Mouse (Mus musculus) lung, postnatal 0 days (tissue): Measurements from ENCODE around the gene Glis2. TPM values are rescaled to one million over a fixed set of nuclear protein-coding genes. Genes with fewer than 3 reads are reported as not detected.

Experiments used
- ATAC-seq: fragments of 200-750 bp; cut with Nextera tagmentation; 2 replicates; pipeline ENCODE4 v1.8.0; 2017; ENCODE audit warnings: moderate library complexity
- DNase-seq: peaks from one replicate; pipeline ENCODE4 v3.0.0-alpha.2; 2016; ENCODE audit warnings: low spot score
- H3K27ac ChIP-seq: fragments of 300-500 bp; sonication (generic); 2 replicates; pipeline ENCODE4 v1.5.1; 2014; ENCODE audit warnings: antibody characterized with exemption, mild to moderate bottlenecking, low read length, mixed read lengths
- H3K27me3 ChIP-seq: fragments of 300-500 bp; sonication (generic); replicated peaks from 2 replicates; pipeline ENCODE4 v1.6.1; 2014; ENCODE audit warnings: low read length, mixed read lengths; ENCODE audit not compliant: insufficient read depth
- H3K36me3 ChIP-seq: fragments of 300-500 bp; sonication (generic); 2 replicates; pipeline ENCODE4 v1.6.1; 2014; ENCODE audit warnings: low read length, mixed read lengths; ENCODE audit not compliant: insufficient read depth
- H3K4me1 ChIP-seq: fragments of 300-500 bp; sonication (generic); 2 replicates; pipeline ENCODE4 v1.6.1; 2014; ENCODE audit warnings: antibody characterized with exemption, low read depth, low read length, mixed read lengths; ENCODE audit not compliant: insufficient read depth
- H3K4me2 ChIP-seq: fragments of 300-500 bp; sonication (generic); replicated peaks from 2 replicates; pipeline ENCODE4 v1.6.1; 2014; ENCODE audit warnings: low read depth, mild to moderate bottlenecking, low read length, moderate library complexity, mixed read lengths
- H3K4me3 ChIP-seq: fragments of 300-500 bp; sonication (generic); 2 replicates; pipeline ENCODE4 v1.5.1; 2014; ENCODE audit warnings: low read depth, low read length
- H3K9ac ChIP-seq: fragments of 300-500 bp; sonication (generic); replicated peaks from 2 replicates; pipeline ENCODE4 v1.6.1; 2014; ENCODE audit warnings: low read depth, mild to moderate bottlenecking
- H3K9me3 ChIP-seq: fragments of 300-500 bp; sonication (generic); 2 replicates; pipeline ENCODE4 v1.6.1; 2016; ENCODE audit warnings: low read length, mixed read lengths
- CTCF ChIP-seq: IDR thresholded peaks from 2 replicates; pipeline ENCODE4 v1.5.1; 2016; ENCODE audit warnings: antibody characterized with exemption, mild to moderate bottlenecking
- EP300 ChIP-seq: IDR thresholded peaks from 2 replicates; pipeline ENCODE4 v1.6.1; 2016; ENCODE audit warnings: antibody characterized with exemption, mild to moderate bottlenecking, control low read depth
- WGBS: fragments of 180-500 bp; shearing (Covaris S2); extraction: QIAGEN DNeasy Blood & Tissue Kit; methylation state at CpG from one replicate; pipeline ENCODE4 v1.1.7; 2014; 5-methylcytosine and 5-hydroxymethylcytosine counted together
- polyA plus RNA-seq: library from polyadenylated mRNA; unstranded; fragments of >200 nt; fragmentation: Nextera tagmentation; extraction: Ambion mirVana; gene quantifications from 2 replicates; pipeline ENCODE4 v1.2.1, GENCODE M21; 2015

Glis2 gene
- 20.7 and 26.5 TPM in 2 replicates for polyA plus RNA-seq

DNA sequence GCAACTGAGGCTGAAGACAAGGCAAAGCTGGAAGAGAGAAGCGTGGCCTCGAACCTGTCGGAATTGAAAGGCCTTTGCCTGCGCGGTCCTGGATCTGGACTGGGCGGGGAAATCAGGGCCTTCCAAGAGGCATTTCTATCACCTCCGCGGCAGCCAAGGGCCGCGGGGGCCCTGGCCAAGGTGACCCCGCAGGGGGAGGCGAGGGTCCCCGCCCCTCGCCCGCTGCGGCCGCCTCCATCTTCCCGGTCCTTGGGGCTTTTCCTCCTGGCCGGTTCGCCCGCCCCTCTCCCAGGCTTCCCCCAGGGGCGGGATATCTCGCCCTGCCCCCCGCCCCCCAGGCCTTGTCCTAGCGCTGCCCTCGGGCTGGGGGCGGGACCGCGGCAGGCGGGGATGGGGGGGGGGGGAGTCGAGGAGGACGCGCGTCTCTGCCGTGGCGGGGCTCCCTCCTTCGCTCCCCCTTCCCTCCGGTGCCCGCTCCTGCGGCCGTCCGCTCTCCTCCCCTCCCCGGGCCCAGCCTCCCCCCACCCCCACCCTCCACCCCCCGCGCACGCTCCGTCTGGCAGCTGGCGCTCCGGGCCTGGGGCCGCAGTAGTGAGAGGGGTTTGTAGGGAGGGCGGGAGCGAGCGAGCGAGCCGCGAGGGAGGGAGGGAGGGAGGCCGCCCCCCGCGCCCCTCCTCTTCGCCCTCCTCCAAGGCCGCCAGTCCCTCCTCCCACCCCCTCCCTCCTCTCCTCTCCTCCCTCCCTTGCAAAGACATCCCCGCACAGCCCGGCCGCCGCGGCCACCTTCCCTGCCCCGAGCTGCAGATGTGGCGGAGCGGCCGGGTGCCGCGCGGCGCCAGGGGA is at the start of gene Glis2:
Gene Glis2, plus strand, starts transcription at position 743 of the 843 bp plus-strand sequence.
- no peaks in the 10 kb centered on the region for H3K27me3 ChIP-seq
- TF ChIP-seq EP300 = no peak
- peak within 1 kb of the TSS; percentile 78 for H3K4me2 ChIP-seq
- peak within 1 kb of the TSS; percentile 79 for H3K4me3 ChIP-seq
- DNase-seq (peak; percentile 92), ATAC-seq (peak; percentile 83)
- WGBS = 0% methylated on average over 21 of the region's 74 CpGs
- H3K4me1 ChIP-seq = peaks cover 35% of the 10 kb centered on the region
- no peaks in the 10 kb centered on the region for H3K36me3 ChIP-seq
- H3K9ac ChIP-seq = peak within 1 kb of the TSS; percentile 65
- peak within 1 kb of the TSS; percentile 88 for H3K27ac ChIP-seq
- no peaks in the 10 kb centered on the region for H3K9me3 ChIP-seq

DNA sequence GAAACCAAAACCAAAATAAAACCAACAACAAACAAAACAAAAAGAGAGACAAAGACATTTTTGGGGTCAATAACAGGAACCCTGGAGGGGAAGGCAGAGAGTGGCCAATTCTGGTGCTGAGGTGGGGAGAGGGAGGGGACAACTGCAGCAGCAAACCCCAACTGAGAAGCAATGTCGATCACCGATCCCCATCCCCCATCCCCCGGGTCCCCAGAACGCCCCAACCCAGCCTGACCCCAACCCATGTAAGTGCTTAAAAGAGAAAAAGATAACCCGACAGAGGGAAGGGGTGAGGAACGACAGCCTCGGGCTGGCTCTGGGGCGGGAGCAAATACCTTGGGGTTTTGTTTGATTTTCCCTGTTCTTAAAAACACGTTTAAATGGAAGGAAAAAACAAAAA is 49.7 kb upstream of the Glis2 start:
- H3K27ac ChIP-seq = no peak overlapping the region
- H3K9me3 ChIP-seq = no peaks in the 10 kb centered on the region
- DNase-seq (no peak), ATAC-seq (no peak)
- no peak overlapping the region for H3K4me3 ChIP-seq
- H3K4me1 ChIP-seq = no peaks in the 10 kb centered on the region
- no peaks in the 10 kb centered on the region for H3K27me3 ChIP-seq
- TF ChIP-seq CTCF (no peak), EP300 (no peak)
- 70% methylated on average over 9 of the region's 9 CpGs for WGBS
- H3K4me2 ChIP-seq = no peak overlapping the region
- peaks cover 10% of the 10 kb centered on the region; the same call in 1 of the 2 replicates for H3K36me3 ChIP-seq
- no peak overlapping the region for H3K9ac ChIP-seq

DNA sequence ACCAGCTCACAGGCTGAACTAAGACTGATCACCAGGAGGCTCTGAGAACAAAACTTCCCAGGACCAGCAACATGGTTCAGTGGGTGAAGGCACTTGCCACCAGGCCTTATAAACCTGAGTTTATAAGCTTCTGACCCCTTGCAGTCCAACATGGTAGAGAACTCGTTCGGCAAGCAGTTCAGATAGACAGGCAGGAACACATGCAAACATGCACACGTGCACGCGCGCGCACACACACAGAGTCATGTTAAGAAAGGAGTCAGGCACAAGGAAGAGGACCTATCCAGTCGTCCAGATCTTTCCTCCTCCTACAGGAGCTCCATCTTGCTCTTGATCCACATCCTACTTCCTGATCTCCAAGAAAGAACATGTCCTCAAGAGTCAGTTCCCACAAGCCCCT is 47.7 kb upstream of the Glis2 start:
- DNase-seq (no peak), ATAC-seq (no peak)
- no peaks in the 10 kb centered on the region for H3K4me1 ChIP-seq
- no peak overlapping the region for H3K27ac ChIP-seq
- no peaks in the 10 kb centered on the region for H3K27me3 ChIP-seq
- 88% methylated on average over 8 of the region's 8 CpGs for WGBS
- H3K4me2 ChIP-seq = no peak overlapping the region
- no peak overlapping the region for H3K4me3 ChIP-seq
- H3K9me3 ChIP-seq = no peaks in the 10 kb centered on the region
- H3K36me3 ChIP-seq = peaks cover 10% of the 10 kb centered on the region; the same call in 1 of the 2 replicates
- no peak overlapping the region for H3K9ac ChIP-seq
- no peak for TF ChIP-seq EP300
- TF ChIP-seq CTCF = no peak

DNA sequence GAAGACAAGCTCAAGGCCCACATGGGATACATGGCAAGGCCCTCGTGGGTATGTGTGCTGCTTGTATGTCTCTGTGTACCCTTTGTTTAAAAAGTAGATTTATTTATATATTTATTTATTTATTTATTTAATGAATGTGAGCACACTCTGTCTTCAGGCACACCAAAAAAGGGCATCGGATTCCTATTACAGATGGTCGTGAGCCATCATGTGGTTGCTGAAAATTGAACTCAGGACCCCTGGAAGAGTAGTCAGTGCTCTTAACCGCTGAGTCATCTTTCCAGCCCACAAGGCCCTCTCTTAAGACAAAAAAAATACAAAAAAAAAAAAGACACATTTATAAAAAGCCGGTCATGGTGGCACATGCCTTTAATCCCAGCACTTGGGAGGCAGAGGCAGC is 46.9 kb upstream of the Glis2 start:
- Histone ChIP-seq H3K27ac (no peak overlapping the region), H3K9me3 (no peaks in the 10 kb centered on the region), H3K4me2 (no peak overlapping the region), H3K36me3 (peaks cover 10% of the 10 kb centered on the region; the same call in 1 of the 2 replicates), H3K27me3 (no peaks in the 10 kb centered on the region), H3K4me1 (no peaks in the 10 kb centered on the region), H3K9ac (no peak overlapping the region), H3K4me3 (no peak overlapping the region)
- no peak for DNase-seq
- ATAC-seq = no peak
- 87% methylated on average over 5 of the region's 5 CpGs for WGBS
- TF ChIP-seq EP300 = no peak
- no peak for TF ChIP-seq CTCF

DNA sequence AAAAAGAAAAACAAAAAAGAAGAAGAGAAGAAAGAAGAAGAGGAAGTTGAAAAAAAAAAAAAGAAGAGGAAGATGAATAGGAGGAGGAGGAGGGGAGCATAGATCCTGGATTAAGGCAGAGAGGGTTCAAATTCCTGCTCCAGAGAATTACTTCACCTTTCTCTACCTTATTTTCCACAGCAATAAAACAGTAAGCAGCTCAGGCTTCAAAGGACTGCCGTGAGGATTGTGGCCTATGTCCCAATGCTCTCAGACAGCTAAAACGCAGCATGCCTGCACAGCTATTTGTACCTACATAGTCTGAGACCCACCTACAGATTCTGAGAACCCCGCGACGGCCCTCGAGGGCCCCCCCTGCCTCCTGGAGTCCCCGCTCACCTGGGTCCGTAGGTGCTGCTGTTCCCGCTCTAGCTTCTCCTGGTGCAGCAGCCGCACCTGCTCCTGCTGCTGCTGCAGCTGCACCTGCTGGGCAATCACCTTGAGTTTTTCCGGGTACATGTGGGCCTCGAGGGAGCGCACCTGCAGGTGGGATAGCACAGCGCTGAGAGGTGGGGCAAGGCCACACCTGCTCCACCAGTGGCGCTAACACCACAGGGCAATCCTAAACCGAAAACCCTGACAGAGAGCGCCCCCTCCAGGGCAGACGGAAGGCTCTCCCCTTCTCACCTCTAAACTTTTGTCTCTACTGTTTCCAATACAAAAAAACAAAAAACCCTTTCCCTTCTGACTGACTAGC is 45.4 kb upstream of the Glis2 start:
- Histone ChIP-seq H3K27me3 (no peaks in the 10 kb centered on the region), H3K4me3 (no peak overlapping the region), H3K9ac (no peak overlapping the region), H3K27ac (no peak overlapping the region), H3K36me3 (peaks cover 10% of the 10 kb centered on the region; the same call in 1 of the 2 replicates), H3K4me1 (no peaks in the 10 kb centered on the region), H3K9me3 (no peaks in the 10 kb centered on the region), H3K4me2 (no peak overlapping the region)
- WGBS = 90% methylated on average over 18 of the region's 18 CpGs
- ATAC-seq (no peak), DNase-seq (no peak)
- TF ChIP-seq CTCF (0 out of 2 replicates have a peak, but pooled peaks have one; percentile 10), EP300 (no peak)

DNA sequence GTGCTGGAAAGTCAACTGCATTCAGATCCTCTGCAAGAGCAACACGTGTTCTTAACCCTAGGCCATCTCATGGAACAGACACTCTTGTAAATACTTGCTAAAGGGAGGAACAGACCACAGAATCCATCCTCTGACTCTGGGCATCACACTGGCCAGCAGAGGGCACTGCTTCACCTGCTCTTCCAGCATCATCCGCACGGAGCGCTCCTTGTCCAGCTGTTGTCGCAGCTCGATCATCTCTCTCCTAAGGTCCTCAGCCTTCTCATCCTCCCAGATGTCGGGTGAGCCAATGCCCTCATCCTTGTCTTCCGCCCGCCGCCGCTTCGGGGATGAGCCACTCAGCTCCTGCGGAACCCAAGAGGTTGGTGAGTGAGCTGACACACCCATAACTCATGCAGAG is 43.5 kb upstream of the Glis2 start:
- Histone ChIP-seq H3K4me2 (no peak overlapping the region), H3K27me3 (no peaks in the 10 kb centered on the region), H3K9me3 (no peaks in the 10 kb centered on the region), H3K4me1 (no peaks in the 10 kb centered on the region), H3K9ac (no peak overlapping the region), H3K4me3 (no peak overlapping the region), H3K27ac (no peak overlapping the region), H3K36me3 (0 out of 2 replicates have a peak, but pooled peaks cover under 1% of the 10 kb centered on the region)
- 35% methylated on average over 13 of the region's 13 CpGs for WGBS
- DNase-seq (peak; percentile 77), ATAC-seq (peak; percentile 78)
- TF ChIP-seq CTCF (peak; percentile 100), EP300 (no peak)
